Mouse (Mus musculus) retina, postnatal 7 days (tissue): ENCODE data around the gene Sh3rf1.
"Not testable (repeated sequence)": the region's sequence is repeated elsewhere in the genome, so short reads cannot be mapped to it uniquely, and the experiment has no call there.

Source experiments
- DNase-seq: peaks from one replicate; pipeline ENCODE4 v3.0.0-alpha.2; 2012; ENCODE audit warnings: low read depth, low spot score

Sh3rf1 gene

DNA sequence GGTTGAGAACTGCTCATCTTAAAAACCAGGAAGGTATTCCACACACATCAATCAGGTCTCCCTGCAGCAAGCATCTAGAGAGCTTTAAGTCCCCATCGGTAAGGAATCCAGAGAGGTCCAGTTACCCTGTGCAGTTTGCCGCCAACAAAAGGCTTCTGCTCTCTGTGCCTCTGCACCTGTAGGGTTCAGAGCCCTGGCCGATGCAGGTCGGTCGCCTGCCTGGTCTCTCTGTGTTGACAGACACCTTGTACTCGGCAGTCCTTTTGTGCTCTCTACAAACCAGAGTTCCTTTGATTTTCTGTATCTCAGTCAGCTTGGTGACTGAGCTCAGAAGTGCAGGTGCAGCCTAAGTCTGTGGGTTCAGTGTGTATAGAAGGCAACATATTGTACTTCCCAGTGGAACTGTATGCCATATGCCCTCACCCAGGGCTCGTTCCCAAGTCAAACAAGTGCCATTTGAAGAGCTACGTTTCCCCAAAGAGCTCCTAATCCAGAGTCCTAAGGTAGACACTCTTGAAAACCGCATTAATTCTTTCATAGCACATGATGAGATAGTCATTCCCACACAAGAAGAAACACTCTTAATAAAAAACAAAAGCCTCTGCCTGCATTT, 138.7 kb downstream of the Sh3rf1 start:
- DNase-seq: no peak

DNA sequence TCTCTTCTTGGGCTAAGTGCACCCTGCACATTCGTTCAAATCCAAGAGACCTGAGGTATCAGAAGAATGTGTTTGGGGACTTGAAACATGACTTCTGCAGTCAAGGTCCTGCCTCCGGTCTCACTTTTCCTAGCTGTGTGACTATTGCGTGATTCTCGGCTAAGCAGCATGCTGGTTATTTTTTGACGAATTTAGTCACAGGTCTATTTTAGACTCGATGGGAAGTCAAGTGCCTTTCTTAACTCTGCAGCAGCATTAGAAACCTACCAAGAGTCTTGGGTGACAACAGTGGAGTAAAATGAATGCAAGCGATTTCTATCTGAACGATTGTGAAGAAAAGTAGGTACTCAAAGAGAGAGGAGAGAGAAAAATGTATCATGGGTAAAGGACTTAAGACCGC, 149.6 kb downstream of the Sh3rf1 start:
- DNase-seq: no peak

DNA sequence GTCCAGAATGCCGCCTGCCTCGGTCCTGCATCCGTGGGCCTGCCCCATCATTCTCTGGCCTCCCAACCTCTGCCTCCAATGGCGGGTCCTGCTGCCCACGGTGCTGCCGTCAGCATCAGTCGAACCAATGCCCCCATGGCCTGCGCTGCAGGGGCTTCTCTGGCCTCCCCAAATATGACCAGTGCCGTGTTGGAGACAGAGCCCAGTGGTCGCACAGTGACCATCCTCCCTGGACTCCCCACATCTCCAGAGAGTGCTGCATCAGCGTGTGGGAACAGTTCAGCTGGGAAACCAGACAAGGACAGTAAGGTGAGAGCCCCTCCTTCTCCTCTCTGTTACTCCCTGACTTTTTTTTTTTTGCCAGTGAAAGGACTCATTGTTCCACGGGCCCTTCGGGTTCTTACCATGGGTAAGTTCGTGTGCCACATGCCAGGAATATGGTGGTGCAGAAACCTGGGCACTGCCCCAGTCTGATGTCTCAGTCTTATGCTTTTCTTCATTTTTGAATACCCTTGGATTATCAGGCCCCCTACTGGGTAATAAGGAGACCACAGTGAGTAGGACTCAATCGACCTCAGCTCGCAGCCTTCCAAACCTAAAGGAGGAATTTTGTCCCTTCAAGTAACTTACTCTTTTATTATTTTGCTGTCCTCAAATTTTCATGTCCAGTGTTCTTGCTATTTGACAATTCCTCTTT, 150.5 kb downstream of the Sh3rf1 start:
- DNase-seq: no peak

DNA sequence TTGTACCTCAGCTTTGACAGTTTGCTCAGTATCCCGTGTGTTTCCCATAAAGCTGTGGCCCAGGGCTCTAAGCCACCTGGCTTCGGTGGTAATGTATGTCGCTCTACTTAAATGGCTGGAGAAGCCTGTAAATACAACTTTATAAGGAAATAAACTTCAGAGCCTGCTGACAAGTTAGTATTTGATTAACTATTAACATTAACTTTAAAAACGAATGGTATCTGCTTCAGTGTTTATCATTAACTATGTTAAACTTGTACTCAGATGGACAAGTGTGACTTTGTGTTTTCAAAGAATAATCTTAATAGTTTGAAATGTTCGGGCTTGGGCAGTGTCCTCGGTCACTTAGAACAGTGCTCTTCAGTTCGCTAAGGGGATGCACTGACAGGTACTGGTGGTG, 151.5 kb downstream of the Sh3rf1 start:
- no peak for DNase-seq

DNA sequence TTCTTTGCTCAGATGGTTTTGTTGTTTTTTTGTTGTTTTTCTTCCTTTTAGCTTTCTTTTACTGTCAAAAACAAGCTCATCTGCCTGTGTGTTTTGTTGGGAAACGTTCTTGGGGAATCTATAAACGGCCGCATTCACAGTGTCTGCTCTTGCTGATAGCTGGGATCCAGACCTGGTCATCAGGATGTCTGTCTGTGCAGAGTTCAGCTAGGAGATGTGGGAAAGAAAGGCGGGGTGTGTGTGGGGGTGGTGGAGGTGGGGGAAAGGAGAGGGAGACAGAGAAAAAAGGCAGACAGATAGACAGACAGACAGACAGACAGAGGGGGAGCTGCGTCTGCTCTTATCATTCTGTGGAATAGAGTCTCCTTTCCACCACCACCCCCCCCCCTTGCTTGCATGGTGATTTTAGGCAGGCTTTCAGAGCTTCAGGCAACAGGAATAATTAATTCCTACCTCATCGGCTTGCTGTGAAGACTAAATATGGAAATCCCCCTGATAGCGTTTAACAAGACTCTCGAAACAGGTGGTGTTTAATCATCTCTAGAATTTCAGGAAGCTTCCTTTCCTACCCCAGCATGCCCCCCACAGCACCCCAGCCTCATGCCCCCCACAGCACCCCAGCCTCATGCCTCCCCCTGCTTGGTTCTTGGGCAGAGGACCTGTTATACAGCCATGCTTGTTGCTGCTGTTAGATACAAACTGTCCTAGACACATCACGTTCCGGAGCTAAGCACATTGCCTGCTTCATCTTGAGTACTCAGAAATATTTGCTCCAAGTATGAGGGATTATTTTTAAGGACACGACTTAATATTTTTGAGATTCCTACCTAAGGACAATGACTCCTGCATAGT, 155.4 kb downstream of the Sh3rf1 start:
- DNase-seq: no peak

DNA sequence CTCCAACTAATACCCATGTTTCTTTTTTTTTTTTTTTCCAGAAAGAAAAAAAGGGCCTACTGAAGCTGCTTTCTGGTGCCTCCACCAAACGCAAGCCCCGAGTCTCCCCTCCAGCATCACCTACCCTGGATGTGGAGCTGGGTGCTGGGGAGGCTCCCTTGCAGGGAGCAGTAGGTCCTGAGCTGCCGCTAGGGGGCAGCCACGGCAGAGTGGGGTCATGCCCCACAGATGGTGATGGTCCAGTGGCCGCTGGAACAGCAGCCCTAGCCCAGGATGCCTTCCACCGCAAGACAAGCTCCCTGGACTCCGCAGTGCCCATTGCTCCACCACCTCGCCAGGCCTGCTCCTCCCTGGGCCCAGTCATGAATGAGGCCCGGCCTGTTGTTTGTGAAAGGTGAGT, 160.9 kb downstream of the Sh3rf1 start:
- no peak for DNase-seq

DNA sequence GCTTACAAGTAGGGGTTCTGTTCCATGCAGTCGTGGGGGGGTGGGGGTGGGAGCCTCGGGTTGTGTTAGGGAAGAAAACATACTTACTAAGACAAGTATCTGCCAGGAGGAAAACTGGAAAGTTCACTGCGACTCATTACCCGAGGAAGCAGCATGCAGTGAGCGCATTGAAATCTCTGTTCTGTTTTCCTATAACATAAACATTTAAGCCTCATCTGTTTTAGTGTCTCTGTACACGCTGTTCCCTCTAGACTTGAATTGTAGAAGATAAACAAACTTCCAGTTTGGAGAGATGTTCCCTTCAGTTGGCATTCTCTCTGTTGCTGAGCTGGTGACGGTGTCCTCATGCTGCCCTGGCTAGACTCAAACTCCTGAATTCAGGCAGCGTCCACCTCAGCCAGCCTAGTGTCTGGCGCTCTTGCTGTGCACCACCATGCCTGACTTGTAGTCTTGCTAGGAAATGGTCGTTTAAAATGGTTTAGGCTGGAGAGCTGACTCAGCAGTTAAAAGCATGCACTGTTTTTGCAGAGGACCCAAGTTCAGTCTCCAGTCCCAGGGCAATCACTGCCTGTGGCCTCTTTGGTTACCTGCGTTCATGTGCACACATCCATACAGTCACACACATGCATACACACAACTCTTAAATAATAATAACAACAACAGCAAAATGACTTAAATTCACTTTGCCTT, 162.0 kb downstream of the Sh3rf1 start:
- no peak for DNase-seq

DNA sequence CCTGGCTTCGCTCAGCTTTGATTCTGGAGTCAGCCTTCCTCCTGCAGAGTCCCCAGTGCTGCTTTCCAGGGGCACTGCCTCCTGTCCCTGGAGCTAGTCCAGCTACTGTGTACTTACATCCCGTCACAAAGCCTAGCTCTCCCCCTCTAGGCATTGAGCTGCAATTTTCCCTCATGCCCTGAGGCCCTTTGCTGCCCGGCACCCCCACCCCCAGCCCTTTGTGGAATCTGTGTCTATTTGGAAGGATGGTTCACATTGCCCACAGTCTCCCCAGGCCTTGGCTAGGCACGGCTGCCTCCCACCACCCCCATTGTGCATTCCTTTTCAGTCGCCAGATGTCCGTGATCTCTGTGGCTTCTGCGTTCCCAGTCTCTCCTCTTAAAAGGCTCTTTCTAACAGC, 163.0 kb downstream of the Sh3rf1 start:
- DNase-seq: no peak

DNA sequence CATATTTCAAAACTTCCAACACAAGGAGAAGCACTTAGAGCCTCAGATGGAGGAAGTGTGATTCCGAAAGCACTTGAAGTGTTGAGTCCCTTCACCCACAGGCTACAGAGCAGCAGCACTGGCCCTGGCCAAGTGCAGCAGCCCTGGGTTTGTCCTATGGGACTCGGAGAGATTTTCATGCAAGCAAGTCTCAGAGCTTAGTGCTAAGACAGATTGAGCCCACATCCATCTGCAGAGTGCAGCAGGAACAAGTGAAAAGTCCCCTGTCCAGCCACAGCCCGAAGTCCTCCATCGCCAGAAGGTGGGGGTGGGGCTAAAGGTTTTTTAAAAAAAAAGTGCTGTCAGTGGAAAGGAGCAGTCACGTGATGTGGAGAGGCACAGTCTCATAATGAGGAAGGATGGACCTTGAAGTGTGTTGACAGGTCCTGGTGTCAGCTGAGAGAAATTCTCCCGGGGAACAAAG, 163.9 kb downstream of the Sh3rf1 start:
- DNase-seq: no peak

DNA sequence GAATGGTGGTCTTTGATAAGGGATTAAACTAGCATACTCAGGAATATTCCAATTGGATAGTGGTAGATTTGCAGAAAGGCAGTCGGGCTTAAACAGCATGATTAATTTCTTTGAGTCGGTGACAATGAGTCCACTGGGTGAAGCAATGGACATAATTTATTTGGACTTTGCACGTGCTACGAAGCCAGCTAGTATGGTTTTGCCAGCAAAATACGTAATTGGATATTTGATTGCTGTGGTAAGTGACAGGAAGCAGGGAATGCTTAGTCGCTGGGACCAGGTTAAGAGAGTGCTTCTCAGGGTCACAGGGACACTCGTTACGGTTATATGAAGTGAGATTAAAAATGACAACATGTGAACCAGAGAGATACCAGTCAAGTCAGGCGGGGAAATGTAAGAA, 164.7 kb downstream of the Sh3rf1 start:
- DNase-seq: no peak

DNA sequence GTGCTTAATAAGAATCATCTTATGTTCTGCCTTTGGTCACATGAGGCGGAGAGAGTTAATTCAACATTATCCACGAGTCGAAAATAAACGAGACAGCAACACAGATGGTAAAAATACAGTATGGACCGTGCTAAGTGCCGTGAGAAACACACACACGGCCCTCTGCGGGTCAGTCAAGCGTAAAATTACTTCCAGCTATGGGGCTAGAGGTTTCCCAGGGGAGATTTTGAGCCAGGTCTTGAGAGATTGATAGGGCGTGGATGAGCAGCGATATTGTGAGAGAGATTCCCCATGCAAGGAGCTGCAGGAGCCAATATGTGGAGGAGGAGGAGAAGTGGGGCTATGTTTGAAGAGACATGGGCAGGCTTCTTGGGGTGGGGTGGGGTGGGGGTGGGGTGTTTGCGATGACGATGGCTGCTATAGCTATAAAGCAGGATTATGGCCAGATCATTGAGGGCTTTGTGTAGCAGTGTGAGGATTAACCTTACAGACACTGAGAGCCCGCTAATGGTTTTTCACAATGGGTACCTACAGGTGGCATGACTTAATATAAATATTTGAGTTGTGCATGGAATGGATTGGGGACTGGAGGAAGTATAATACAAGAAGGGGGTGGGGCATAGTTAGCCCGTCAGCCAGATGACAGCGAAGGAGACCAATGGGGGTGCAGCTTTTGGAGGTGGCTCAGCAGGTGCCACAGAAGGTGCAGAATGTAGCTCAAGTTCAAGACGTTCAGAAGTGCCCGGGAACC, 166.8 kb downstream of the Sh3rf1 start:
- no peak for DNase-seq

DNA sequence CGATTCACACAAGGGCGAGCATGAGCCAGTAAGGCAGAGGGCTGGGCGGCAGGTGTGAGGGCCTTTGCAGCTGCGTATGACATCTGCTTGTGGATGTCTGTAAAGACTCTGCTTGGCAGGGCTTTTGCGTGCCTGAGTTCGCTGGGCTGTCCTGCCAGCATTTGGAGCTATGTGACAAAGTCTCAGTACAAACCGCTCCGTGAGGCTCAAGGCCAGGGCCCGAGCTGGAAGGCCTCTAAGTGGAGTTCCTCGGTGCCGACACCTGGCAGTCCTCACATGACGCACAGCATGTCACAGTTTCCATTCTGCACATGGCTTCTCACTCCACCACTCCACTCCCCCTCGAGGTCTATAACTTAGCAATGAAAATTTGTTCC, 167.4 kb downstream of the Sh3rf1 start:
- no peak for DNase-seq

DNA sequence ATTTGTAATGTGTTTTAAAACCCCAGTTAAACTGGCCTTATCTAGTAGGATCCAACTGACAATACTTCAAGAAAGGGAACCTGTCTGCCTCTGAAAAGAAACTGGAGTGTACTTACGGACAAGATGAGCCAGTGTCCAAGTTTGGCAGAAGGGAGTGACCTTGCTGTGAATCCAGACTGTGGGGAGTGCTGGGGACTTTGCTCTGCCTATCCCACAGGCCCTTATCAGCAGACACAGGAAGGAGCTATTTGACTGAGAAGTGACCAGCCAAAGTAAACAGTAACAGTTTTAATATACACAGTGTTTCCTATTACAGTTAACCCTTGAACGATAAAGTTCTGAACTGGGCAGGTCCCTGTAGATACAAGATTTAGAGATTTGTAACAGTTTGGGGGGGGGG, 173.5 kb downstream of the Sh3rf1 start:
- no peak for DNase-seq

DNA sequence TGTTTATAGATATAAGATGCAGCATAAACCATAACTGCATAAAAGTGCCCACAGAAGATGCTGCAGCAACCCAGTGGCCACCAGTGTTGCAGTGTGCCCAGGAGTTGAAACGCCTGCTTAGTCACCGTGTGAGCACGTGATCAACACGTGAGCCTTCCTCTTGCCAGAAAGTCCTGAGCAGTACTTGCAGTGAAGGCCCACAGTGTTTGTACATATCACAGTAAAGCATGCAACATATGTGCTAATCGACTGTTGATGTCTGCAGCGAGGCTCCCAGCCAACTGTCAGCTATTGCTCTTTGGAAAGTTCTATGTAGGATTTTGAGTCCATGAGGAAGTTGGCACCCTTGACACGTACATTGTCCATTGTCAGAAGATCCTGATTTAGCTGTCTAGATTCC, 174.1 kb downstream of the Sh3rf1 start:
- DNase-seq: no peak

DNA sequence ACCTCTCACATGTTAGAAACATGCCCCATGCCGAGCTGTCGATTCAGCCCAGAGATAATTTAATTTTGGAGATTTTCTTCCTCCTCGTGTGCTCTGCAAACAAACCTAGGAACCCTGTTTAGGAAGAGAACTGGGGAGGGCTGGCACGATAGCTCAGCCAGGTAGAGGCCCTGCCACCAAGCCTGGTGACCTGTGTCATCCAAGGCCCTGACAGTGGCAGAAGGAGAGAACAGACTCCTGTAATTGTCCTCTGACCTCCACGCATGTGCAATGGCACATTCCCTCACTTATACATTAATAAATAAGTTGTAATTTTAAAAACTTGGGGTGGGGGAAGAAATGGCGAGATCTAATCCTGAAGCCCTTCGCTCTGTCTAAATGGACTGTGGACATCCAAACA, 179.2 kb downstream of the Sh3rf1 start:
- DNase-seq: no peak

DNA sequence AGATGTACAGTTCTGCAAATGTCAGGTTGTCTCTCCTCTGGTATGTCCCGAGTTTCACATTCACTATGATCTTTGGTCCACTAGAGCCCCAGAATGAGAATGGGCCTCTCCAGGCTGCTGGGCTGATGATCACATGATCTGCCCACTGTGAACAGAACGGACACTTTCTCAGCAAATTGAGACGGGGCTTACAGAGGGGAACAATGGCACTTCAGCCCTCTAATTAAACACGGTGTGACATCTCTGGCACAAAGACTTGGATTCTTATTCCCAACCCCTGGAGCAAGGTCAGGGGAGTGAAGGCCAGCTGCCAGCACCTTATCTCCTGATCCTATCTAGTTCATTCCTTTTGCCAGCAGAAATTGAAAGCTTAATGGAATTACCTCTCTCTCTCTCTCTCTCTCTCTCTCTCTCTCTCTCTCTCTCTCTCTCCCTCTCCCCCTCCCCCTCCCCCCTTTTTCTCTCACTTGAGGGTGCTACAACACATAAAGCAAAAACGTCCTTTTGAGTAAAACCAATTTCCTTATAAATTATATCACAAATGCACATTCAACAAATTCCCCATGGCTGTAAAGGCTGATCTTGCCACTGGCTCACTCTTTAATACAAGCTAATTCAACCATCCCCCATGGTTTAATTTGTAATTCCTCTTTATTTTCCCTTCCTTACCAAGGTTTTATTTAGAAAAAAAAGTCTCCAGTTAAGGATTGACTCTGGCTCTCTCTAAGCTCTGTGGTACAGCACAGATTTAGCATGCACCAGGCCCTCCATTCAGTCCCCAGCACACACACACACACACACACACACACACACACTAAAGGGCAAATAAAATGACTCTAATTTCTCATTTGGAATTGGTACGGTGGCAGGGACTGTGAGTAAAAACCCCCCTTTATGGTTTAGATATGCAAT, 179.8 kb downstream of the Sh3rf1 start:
- no peak for DNase-seq

DNA sequence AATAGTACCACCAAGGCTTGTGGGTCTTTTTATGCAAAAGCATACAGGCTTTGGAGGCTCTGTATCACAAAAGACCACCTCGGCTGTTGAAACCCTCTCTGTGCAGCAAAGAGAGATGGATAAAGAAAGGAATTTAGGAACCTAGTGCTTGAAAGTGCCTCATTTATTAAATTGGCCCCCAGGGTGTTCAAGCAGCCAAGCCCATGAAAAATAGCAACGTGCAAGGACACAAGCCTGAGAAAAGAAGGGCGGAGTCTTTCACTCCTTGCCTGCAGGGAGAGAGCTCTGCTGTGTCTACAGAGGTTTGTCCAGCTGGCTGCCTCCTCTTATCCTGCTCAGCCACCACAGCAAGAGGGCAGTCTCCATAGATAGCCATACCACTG, 180.5 kb downstream of the Sh3rf1 start:
- no peak for DNase-seq

DNA sequence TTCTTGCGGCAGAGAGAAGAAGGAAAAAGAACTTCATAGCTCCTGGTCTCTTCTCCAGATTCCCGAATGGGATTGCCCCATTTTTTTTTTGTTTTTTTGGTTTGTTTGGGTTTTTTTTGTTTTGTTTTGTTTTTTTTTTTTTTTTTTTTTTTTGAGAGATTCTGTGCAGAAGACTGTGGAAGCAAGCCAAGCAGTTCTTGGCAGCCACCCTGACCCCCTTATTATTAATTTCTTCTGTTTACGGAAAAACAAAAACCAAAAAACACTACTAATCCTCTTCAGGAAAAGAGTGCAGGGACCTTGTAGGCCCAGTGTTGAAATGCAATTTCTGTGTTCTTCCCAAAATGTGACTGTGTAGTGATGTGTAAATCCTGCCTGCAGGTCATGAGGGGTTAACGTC, 185.4 kb downstream of the Sh3rf1 start:
- no peak for DNase-seq

DNA sequence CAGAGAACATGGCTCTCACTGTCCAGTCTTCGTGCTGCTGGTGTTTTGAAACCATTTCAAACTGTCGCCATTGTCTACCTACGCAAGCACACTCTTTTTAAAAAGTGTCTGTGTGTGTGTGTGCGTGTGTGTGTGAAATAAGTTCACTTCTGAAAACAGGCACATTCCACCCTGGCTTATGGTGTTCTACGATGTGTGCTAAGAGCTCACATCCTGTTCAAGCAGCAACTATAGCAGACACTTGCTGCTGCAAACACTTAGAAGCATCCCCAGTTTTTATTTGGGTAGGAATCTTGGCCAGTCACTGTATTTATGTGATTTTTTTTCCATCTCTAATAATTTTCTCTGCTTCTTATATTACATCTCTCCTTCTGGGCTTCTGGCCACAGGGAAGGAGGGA, 186.0 kb downstream of the Sh3rf1 start:
- not testable (repeated sequence) for DNase-seq

DNA sequence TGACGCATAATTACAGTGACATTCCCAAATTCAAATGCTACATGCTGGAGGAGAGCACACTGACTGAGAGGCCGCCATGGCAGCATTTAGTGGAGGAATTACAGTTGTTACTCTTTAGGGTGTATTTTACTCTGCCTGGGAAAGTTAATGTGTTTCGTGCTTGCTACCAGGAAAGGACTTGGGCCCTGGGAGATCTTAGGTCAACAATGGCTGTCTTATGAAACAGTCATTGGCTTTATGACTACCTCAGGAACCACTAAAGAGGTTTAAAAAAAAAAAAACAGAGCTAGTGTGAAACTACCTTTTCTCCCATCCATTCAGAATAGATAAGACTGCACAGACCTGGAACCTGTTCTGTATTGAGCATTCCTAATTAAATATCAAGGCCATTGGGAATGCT, 195.8 kb downstream of the Sh3rf1 start:
- no peak for DNase-seq
